Mouse (Mus musculus): ENCODE measurements around the gene Tmem132d. TPM values are rescaled to one million over a fixed set of nuclear protein-coding genes. Genes with fewer than 3 reads are reported as not detected.
"Not testable (repeated sequence)": the region's sequence is repeated elsewhere in the genome, so short reads cannot be mapped to it uniquely, and the experiment has no call there.

Tmem132d gene
- polyA plus RNA-seq, 1 experiment from 2014 or later = 0.32 TPM

GRCm38 (mm10) chr5:127979329-127980002 is 453.4 kb downstream of the Tmem132d start:
- Histone ChIP-seq H3K36me3 (no peaks in the 10 kb centered on the region), H3K4me2 (no peak overlapping the region), H3K4me3 (no peak overlapping the region), H3K9ac (no peak overlapping the region), H3K9me3 (replicated peaks) (no peaks in the 10 kb centered on the region), H3K4me1 (replicated peaks) (no peaks in the 10 kb centered on the region), H3K27ac (ENCODE audit: poor library complexity, severe bottlenecking) (no peak overlapping the region), H3K27me3 (replicated peaks) (no peaks in the 10 kb centered on the region)
- WGBS = 55% methylated on average over 6 of the region's 6 CpGs
- no peak for ATAC-seq (ENCODE audit: insufficient number of reproducible peaks, low FRiP score)

GRCm38 (mm10) chr5:127976661-127977060 is 456.2 kb downstream of the Tmem132d start:
- Histone ChIP-seq H3K27ac (ENCODE audit: poor library complexity, severe bottlenecking) (no peak overlapping the region), H3K4me3 (no peak overlapping the region), H3K9me3 (replicated peaks) (no peaks in the 10 kb centered on the region), H3K4me1 (replicated peaks) (no peaks in the 10 kb centered on the region), H3K36me3 (no peaks in the 10 kb centered on the region), H3K9ac (no peak overlapping the region), H3K27me3 (replicated peaks) (no peaks in the 10 kb centered on the region), H3K4me2 (no peak overlapping the region)
- 85% methylated on average over 10 of the region's 10 CpGs for WGBS
- no peak for ATAC-seq (ENCODE audit: insufficient number of reproducible peaks, low FRiP score)

- H3K4me2 ChIP-seq = no peak overlapping the region
- H3K9ac ChIP-seq = no peak overlapping the region
- peaks cover 18% of the 10 kb centered on the region for H3K9me3 ChIP-seq (replicated peaks)
- no peaks in the 10 kb centered on the region for H3K36me3 ChIP-seq
- no peak overlapping the region for H3K27ac ChIP-seq (ENCODE audit: poor library complexity, severe bottlenecking)
- H3K4me1 ChIP-seq (replicated peaks) = no peaks in the 10 kb centered on the region
- 72% methylated on average over 3 of the region's 3 CpGs for WGBS
- H3K4me3 ChIP-seq = no peak overlapping the region
- no peak for ATAC-seq (ENCODE audit: insufficient number of reproducible peaks, low FRiP score)
- no peaks in the 10 kb centered on the region for H3K27me3 ChIP-seq (replicated peaks)
Observed at GRCm38 (mm10) chr5:127965700-127966099, 467.2 kb downstream of the Tmem132d start.

GRCm38 (mm10) chr5:127962656-127963055 is 470.2 kb downstream of the Tmem132d start:
- peaks cover 20% of the 10 kb centered on the region; the same call in 1 of the 2 replicates for H3K9me3 ChIP-seq (replicated peaks)
- H3K4me3 ChIP-seq = no peak overlapping the region
- 84% methylated on average over 4 of the region's 4 CpGs for WGBS
- H3K4me2 ChIP-seq = no peak overlapping the region
- H3K27ac ChIP-seq (ENCODE audit: poor library complexity, severe bottlenecking) = no peak overlapping the region
- no peaks in the 10 kb centered on the region for H3K27me3 ChIP-seq (replicated peaks)
- no peak overlapping the region for H3K9ac ChIP-seq
- no peaks in the 10 kb centered on the region for H3K4me1 ChIP-seq (replicated peaks)
- ATAC-seq (ENCODE audit: insufficient number of reproducible peaks, low FRiP score) = no peak
- H3K36me3 ChIP-seq = no peaks in the 10 kb centered on the region

- 69% methylated on average over 17 of the region's 17 CpGs for WGBS
- Histone ChIP-seq H3K4me2 (no peak overlapping the region), H3K9me3 (replicated peaks) (peaks cover 7% of the 10 kb centered on the region; the same call in 1 of the 2 replicates), H3K4me1 (replicated peaks) (no peaks in the 10 kb centered on the region), H3K4me3 (no peak overlapping the region), H3K27ac (ENCODE audit: poor library complexity, severe bottlenecking) (no peak overlapping the region), H3K9ac (no peak overlapping the region), H3K36me3 (no peaks in the 10 kb centered on the region), H3K27me3 (replicated peaks) (no peaks in the 10 kb centered on the region)
- ATAC-seq (ENCODE audit: insufficient number of reproducible peaks, low FRiP score) = no peak
Observed at GRCm38 (mm10) chr5:127956511-127957097, 476.3 kb downstream of the Tmem132d start.

- no peaks in the 10 kb centered on the region for H3K4me1 ChIP-seq (replicated peaks)
Observed at GRCm38 (mm10) chr5:127954231-127954790, 478.6 kb downstream of the Tmem132d start.

GRCm38 (mm10) chr5:127952800-127953199 is 480.1 kb downstream of the Tmem132d start:
- Histone ChIP-seq H3K9me3 (replicated peaks) (no peaks in the 10 kb centered on the region), H3K36me3 (no peaks in the 10 kb centered on the region), H3K27ac (ENCODE audit: poor library complexity, severe bottlenecking) (no peak overlapping the region), H3K27me3 (replicated peaks) (no peaks in the 10 kb centered on the region), H3K9ac (no peak overlapping the region), H3K4me3 (no peak overlapping the region), H3K4me2 (no peak overlapping the region), H3K4me1 (replicated peaks) (no peaks in the 10 kb centered on the region)
- no peak for ATAC-seq (ENCODE audit: insufficient number of reproducible peaks, low FRiP score)
- WGBS = 62% methylated on average over 6 of the region's 6 CpGs

More at GRCm38 (mm10) chr5:127954231-127954790, 478.6 kb downstream of the Tmem132d start:
- Histone ChIP-seq H3K36me3 (no peaks in the 10 kb centered on the region), H3K4me3 (no peak overlapping the region), H3K27me3 (replicated peaks) (no peaks in the 10 kb centered on the region), H3K9ac (no peak overlapping the region), H3K4me2 (no peak overlapping the region), H3K9me3 (replicated peaks) (peaks cover 7% of the 10 kb centered on the region; the same call in 1 of the 2 replicates), H3K27ac (ENCODE audit: poor library complexity, severe bottlenecking) (no peak overlapping the region)
- WGBS = 72% methylated on average over 16 of the region's 16 CpGs
- ATAC-seq (ENCODE audit: insufficient number of reproducible peaks, low FRiP score) = no peak

- H3K27me3 ChIP-seq (replicated peaks) = no peaks in the 10 kb centered on the region
- no peaks in the 10 kb centered on the region for H3K9me3 ChIP-seq (replicated peaks)
- H3K9ac ChIP-seq = no peak overlapping the region
- 61% methylated on average over 4 of the region's 4 CpGs for WGBS
- no peak overlapping the region for H3K27ac ChIP-seq (ENCODE audit: poor library complexity, severe bottlenecking)
- H3K36me3 ChIP-seq = no peaks in the 10 kb centered on the region
- H3K4me3 ChIP-seq = no peak overlapping the region
- H3K4me2 ChIP-seq = no peak overlapping the region
- no peak for ATAC-seq (ENCODE audit: insufficient number of reproducible peaks, low FRiP score)
- no peaks in the 10 kb centered on the region for H3K4me1 ChIP-seq (replicated peaks)
Observed at GRCm38 (mm10) chr5:127950574-127950973, 482.3 kb downstream of the Tmem132d start.

- no peak overlapping the region for H3K4me2 ChIP-seq
- H3K27me3 ChIP-seq (replicated peaks) = no peaks in the 10 kb centered on the region
- peaks cover 6% of the 10 kb centered on the region; the same call in 1 of the 2 replicates for H3K9me3 ChIP-seq (replicated peaks)
- H3K4me1 ChIP-seq (replicated peaks) = no peaks in the 10 kb centered on the region
- no peak overlapping the region for H3K27ac ChIP-seq (ENCODE audit: poor library complexity, severe bottlenecking)
- 27% methylated on average over 8 of the region's 8 CpGs for whole genome bisulfite sequencing
- no peak for ATAC-seq (ENCODE audit: insufficient number of reproducible peaks, low FRiP score)
- H3K9ac ChIP-seq = no peak overlapping the region
- H3K36me3 ChIP-seq = no peaks in the 10 kb centered on the region
- H3K4me3 ChIP-seq = no peak overlapping the region
Observed at GRCm38 (mm10) chr5:127947275-127947674, 485.6 kb downstream of the Tmem132d start.

- H3K4me1 ChIP-seq (replicated peaks); H3K4me3 ChIP-seq; H3K27ac ChIP-seq (ENCODE audit: poor library complexity, severe bottlenecking); H3K27me3 ChIP-seq (replicated peaks); H3K36me3 ChIP-seq; H3K9ac ChIP-seq; ATAC-seq (ENCODE audit: insufficient number of reproducible peaks, low FRiP score); H3K4me2 ChIP-seq; H3K9me3 ChIP-seq (replicated peaks): not testable (repeated sequence)
- 54% methylated on average over 3 of the region's 3 CpGs for WGBS
Observed at GRCm38 (mm10) chr5:127942171-127942570, 490.7 kb downstream of the Tmem132d start.

GRCm38 (mm10) chr5:127937914-127938313 is 495.0 kb downstream of the Tmem132d start:
- no peaks in the 10 kb centered on the region for H3K36me3 ChIP-seq
- no peaks in the 10 kb centered on the region for H3K27me3 ChIP-seq (replicated peaks)
- 69% methylated on average over 3 of the region's 3 CpGs for WGBS
- ATAC-seq (ENCODE audit: insufficient number of reproducible peaks, low FRiP score) = no peak
- H3K9ac ChIP-seq = no peak overlapping the region
- no peak overlapping the region for H3K4me2 ChIP-seq
- no peak overlapping the region for H3K4me3 ChIP-seq
- H3K4me1 ChIP-seq (replicated peaks) = no peaks in the 10 kb centered on the region
- H3K9me3 ChIP-seq (replicated peaks) = 0 out of 2 replicates have a peak, but pooled peaks cover 3% of the 10 kb centered on the region
- H3K27ac ChIP-seq (ENCODE audit: poor library complexity, severe bottlenecking) = no peak overlapping the region

Measured in heart, embryonic 12.5 days (tissue).